Mouse (Mus musculus): ENCODE measurements around the gene Elk3. TPM values are rescaled to one million over a fixed set of nuclear protein-coding genes. Genes with fewer than 3 reads are reported as not detected.

Elk3 gene
- polyA plus RNA-seq, 1 experiment: 10.8 TPM

DNA sequence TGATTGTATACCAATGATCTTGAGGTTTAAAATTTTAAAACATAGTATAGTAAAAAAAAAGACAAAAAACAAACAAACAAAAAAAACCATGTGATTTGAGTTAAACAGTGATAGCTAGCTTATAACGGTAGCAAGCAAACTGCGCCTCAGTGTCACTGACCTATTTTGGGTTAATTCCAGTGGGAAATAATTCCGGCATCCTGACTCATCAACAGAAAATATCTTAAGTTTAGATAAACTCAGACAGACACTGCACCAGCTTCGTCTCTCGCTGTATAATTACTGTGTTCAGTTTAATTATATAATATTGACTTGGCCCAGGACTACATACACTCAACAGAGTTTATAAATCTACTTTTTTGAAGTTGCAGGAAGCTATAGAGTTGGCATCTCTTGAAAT lies 79.0 kb downstream of the Elk3 start:
- no peaks in the 10 kb centered on the region for H3K4me1 ChIP-seq (ENCODE audit: control insufficient read depth, insufficient read depth, insufficient read length, low read length)
- H3K36me3 ChIP-seq (ENCODE audit: control insufficient read depth, insufficient read depth, low read length): peaks cover 12% of the 10 kb centered on the region
- 82% methylated on average over 5 of the region's 5 CpGs for WGBS
- no peak overlapping the region for H3K27ac ChIP-seq (ENCODE audit: insufficient read depth, low read depth, low read length)
- no peak overlapping the region for H3K4me3 ChIP-seq (ENCODE audit: low read depth, low read length)
- H3K27me3 ChIP-seq (ENCODE audit: control insufficient read depth, insufficient read depth, low read length): no peaks in the 10 kb centered on the region
- no peak for TF ChIP-seq POLR2A (IDR thresholded peaks at IDR 0.05; ENCODE audit: low read depth, low read length)
- TF ChIP-seq CTCF (IDR thresholded peaks at IDR 0.05; ENCODE audit: extremely low read depth, insufficient read length, insufficient replicate concordance, low read depth, low read length): no peak

GRCm38 (mm10) chr10:93231490-93231889 lies 79.4 kb downstream of the Elk3 start:
- Histone ChIP-seq H3K27ac (ENCODE audit: insufficient read depth, low read depth, low read length) (no peak overlapping the region), H3K36me3 (ENCODE audit: control insufficient read depth, insufficient read depth, low read length) (peaks cover 13% of the 10 kb centered on the region), H3K4me3 (ENCODE audit: low read depth, low read length) (no peak overlapping the region), H3K27me3 (ENCODE audit: control insufficient read depth, insufficient read depth, low read length) (no peaks in the 10 kb centered on the region), H3K4me1 (ENCODE audit: control insufficient read depth, insufficient read depth, insufficient read length, low read length) (no peaks in the 10 kb centered on the region)
- 77% methylated on average over 4 of the region's 4 CpGs for WGBS
- TF ChIP-seq POLR2A (IDR thresholded peaks at IDR 0.05; ENCODE audit: low read depth, low read length): no peak

DNA sequence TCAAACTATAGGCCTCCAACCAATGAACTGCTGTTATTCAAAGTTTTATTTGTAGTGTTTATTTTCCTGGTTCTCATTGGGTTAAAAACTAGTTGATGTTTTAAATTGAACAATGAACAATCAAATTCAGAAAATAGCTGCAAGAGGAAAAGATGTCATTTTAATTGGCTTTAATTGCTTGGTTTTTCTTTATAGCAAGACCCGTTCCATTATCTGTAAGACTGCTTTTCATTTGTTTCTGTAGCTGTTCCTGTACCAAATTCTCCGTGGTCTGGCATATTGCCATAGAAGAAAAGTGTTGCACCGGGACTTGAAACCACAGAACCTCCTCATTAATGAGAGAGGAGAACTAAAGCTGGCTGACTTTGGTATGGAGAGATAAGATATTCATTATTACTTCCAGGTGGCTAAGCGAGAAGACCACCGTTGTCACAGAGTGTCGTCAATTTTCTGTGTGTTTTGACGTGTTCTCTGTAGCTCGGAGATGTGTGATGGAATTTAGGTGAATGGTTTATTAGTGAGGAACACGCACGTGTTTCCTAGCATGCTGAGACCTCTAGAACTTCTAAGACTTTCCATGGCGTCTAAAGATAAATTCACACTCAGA lies 82.4 kb downstream of the Elk3 start:
- Histone ChIP-seq H3K27ac (ENCODE audit: insufficient read depth, low read depth, low read length) (no peak overlapping the region), H3K4me1 (ENCODE audit: control insufficient read depth, insufficient read depth, insufficient read length, low read length) (no peaks in the 10 kb centered on the region), H3K4me3 (ENCODE audit: low read depth, low read length) (no peak overlapping the region), H3K36me3 (ENCODE audit: control insufficient read depth, insufficient read depth, low read length) (peaks cover 10% of the 10 kb centered on the region; the same call in 1 of the 2 replicates), H3K27me3 (ENCODE audit: control insufficient read depth, insufficient read depth, low read length) (no peaks in the 10 kb centered on the region)
- 74% methylated on average over 11 of the region's 11 CpGs for WGBS
- no peak for TF ChIP-seq CTCF (IDR thresholded peaks at IDR 0.05; ENCODE audit: extremely low read depth, insufficient read length, insufficient replicate concordance, low read depth, low read length)
- no peak for TF ChIP-seq POLR2A (IDR thresholded peaks at IDR 0.05; ENCODE audit: low read depth, low read length)

GRCm38 (mm10) chr10:93227921-93228320 lies 83.0 kb downstream of the Elk3 start:
- Histone ChIP-seq H3K27ac (ENCODE audit: insufficient read depth, low read depth, low read length) (no peak overlapping the region), H3K36me3 (ENCODE audit: control insufficient read depth, insufficient read depth, low read length) (peaks cover 10% of the 10 kb centered on the region; the same call in 1 of the 2 replicates), H3K4me1 (ENCODE audit: control insufficient read depth, insufficient read depth, insufficient read length, low read length) (no peaks in the 10 kb centered on the region), H3K27me3 (ENCODE audit: control insufficient read depth, insufficient read depth, low read length) (no peaks in the 10 kb centered on the region), H3K4me3 (ENCODE audit: low read depth, low read length) (no peak overlapping the region)
- WGBS: 67% methylated on average over 8 of the region's 8 CpGs
- TF ChIP-seq POLR2A (IDR thresholded peaks at IDR 0.05; ENCODE audit: low read depth, low read length) (no peak), CTCF (IDR thresholded peaks at IDR 0.05; ENCODE audit: extremely low read depth, insufficient read length, insufficient replicate concordance, low read depth, low read length) (no peak)

DNA sequence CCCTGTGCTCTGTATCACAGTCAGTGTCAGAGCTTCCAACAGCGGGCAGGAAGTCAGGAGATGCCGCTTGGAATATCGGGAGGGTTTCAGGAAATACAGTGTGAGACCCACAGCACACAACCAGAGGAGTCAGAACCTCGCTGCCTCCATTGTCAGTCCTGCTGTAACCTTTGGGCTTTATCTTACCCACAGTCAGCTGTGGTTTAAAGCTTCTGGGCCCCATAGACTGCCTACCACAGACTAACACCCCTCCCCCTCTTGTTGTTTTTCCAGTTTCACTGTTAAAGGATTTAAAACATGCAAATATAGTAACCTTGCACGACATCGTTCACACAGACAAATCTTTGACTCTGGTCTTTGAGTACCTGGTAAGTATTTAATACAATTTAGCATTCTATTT lies 85.2 kb downstream of the Elk3 start:
- TF ChIP-seq CTCF (IDR thresholded peaks at IDR 0.05; ENCODE audit: extremely low read depth, insufficient read length, insufficient replicate concordance, low read depth, low read length) (no peak), POLR2A (IDR thresholded peaks at IDR 0.05; ENCODE audit: low read depth, low read length) (no peak)
- Histone ChIP-seq H3K27me3 (ENCODE audit: control insufficient read depth, insufficient read depth, low read length) (no peaks in the 10 kb centered on the region), H3K36me3 (ENCODE audit: control insufficient read depth, insufficient read depth, low read length) (peaks cover 5% of the 10 kb centered on the region; the same call in 1 of the 2 replicates)

GRCm38 (mm10) chr10:93215051-93215763 lies 95.7 kb downstream of the Elk3 start:
- Histone ChIP-seq H3K27ac (ENCODE audit: insufficient read depth, low read depth, low read length) (no peak overlapping the region), H3K27me3 (ENCODE audit: control insufficient read depth, insufficient read depth, low read length) (no peaks in the 10 kb centered on the region), H3K36me3 (ENCODE audit: control insufficient read depth, insufficient read depth, low read length) (peaks cover 12% of the 10 kb centered on the region), H3K4me3 (ENCODE audit: low read depth, low read length) (no peak overlapping the region), H3K4me1 (ENCODE audit: control insufficient read depth, insufficient read depth, insufficient read length, low read length) (no peaks in the 10 kb centered on the region; the same call in 1 of the 2 replicates)
- 89% methylated on average over 8 of the region's 8 CpGs for WGBS
- no peak for TF ChIP-seq POLR2A (IDR thresholded peaks at IDR 0.05; ENCODE audit: low read depth, low read length)
- no peak for TF ChIP-seq CTCF (IDR thresholded peaks at IDR 0.05; ENCODE audit: extremely low read depth, insufficient read length, insufficient replicate concordance, low read depth, low read length)

More for the DNA sequence above, 85.2 kb downstream of the Elk3 start:
- 80% methylated on average over 6 of the region's 6 CpGs for WGBS
- Histone ChIP-seq H3K27ac (ENCODE audit: insufficient read depth, low read depth, low read length) (no peak overlapping the region), H3K4me1 (ENCODE audit: control insufficient read depth, insufficient read depth, insufficient read length, low read length) (no peaks in the 10 kb centered on the region), H3K4me3 (ENCODE audit: low read depth, low read length) (no peak overlapping the region)

DNA sequence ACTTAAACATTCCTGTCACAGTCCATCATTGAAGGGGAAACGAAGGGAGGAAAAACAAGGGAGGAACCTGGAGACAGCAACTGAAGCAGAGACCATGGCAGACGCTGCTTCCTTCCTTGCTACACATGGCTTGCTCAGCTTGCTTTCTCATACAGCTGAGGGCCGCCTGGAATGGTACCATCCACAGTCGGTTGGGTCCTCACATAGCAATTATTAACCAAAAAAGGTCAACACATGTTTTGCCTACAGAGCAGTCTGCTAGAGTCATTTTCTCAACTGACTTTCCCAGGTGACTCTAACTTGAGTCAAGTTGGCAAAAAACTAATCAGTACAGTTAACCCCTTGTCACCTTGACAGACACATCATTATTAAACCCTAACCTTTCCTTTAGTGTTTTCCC lies 96.7 kb downstream of the Elk3 start:
- Histone ChIP-seq H3K27me3 (ENCODE audit: control insufficient read depth, insufficient read depth, low read length) (no peaks in the 10 kb centered on the region), H3K4me3 (ENCODE audit: low read depth, low read length) (no peak overlapping the region), H3K36me3 (ENCODE audit: control insufficient read depth, insufficient read depth, low read length) (peaks cover 12% of the 10 kb centered on the region), H3K27ac (ENCODE audit: insufficient read depth, low read depth, low read length) (no peak overlapping the region), H3K4me1 (ENCODE audit: control insufficient read depth, insufficient read depth, insufficient read length, low read length) (no peaks in the 10 kb centered on the region; the same call in 1 of the 2 replicates)
- TF ChIP-seq CTCF (IDR thresholded peaks at IDR 0.05; ENCODE audit: extremely low read depth, insufficient read length, insufficient replicate concordance, low read depth, low read length): no peak
- TF ChIP-seq POLR2A (IDR thresholded peaks at IDR 0.05; ENCODE audit: low read depth, low read length): no peak
- WGBS: 59% methylated on average over 4 of the region's 4 CpGs

Data from small intestine, adult 2 months (tissue).